Mouse (Mus musculus): ENCODE data around the gene Pde4d. TPM values are rescaled to one million over a fixed set of nuclear protein-coding genes. Genes with fewer than 3 reads are reported as not detected.

Pde4d gene
- total and polyA plus RNA-seq, 2 experiments from 2014 or later: 19.0 to 103 TPM

- no peak for ATAC-seq (ENCODE audit: low FRiP score)
Observed at GRCm38 (mm10) chr13:109788604-109789003, 1338.9 kb downstream of the Pde4d start.

DNA sequence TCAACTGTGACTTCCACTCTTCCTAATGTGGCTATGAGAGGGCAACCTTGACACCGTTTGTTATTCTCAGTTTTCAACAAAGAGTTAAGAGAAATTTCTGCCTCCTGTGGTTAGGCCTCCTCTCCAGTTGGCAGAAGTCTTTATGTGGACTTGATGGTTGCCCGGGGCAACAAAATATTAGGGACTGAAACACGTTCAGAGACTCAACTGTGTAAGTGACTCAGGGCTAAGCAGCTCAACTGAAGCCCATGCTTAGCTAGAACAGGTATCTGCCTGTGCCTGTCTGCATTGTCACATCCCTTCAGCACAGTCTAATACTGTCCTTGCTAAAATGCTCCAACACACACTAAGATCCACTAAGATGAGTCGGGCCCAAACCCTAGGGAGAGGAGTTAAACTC, 1339.4 kb downstream of the Pde4d start:
- WGBS: 54% methylated on average over 4 of the region's 4 CpGs
- no peak for ATAC-seq (ENCODE audit: low FRiP score)

More at GRCm38 (mm10) chr13:109788604-109789003, 1338.9 kb downstream of the Pde4d start:
- no peaks in the 10 kb centered on the region for H3K36me3 ChIP-seq (ENCODE audit: insufficient read depth, low read length)
- no peak overlapping the region for H3K27ac ChIP-seq (ENCODE audit: low read depth, low read length)
- DNase-seq (ENCODE audit: low spot score): no peak
- no peak overlapping the region for H3K9ac ChIP-seq (replicated peaks; ENCODE audit: low read length, poor library complexity, severe bottlenecking)
- H3K4me3 ChIP-seq (ENCODE audit: low read depth, low read length): no peak overlapping the region
- WGBS: 90% methylated on average over 4 of the region's 4 CpGs
- no peaks in the 10 kb centered on the region for H3K9me3 ChIP-seq (ENCODE audit: low read length)
- TF ChIP-seq CTCF (IDR thresholded peaks at IDR 0.05): no peak
- no peaks in the 10 kb centered on the region for H3K27me3 ChIP-seq (ENCODE audit: insufficient read depth, low read length)
- H3K4me2 ChIP-seq (ENCODE audit: low read depth, low read length, poor library complexity, severe bottlenecking): no peak overlapping the region
- no peaks in the 10 kb centered on the region for H3K4me1 ChIP-seq (ENCODE audit: insufficient read depth, low read length)

GRCm38 (mm10) chr13:109790045-109790715, 1340.4 kb downstream of the Pde4d start:
- Histone ChIP-seq H3K27me3 (ENCODE audit: insufficient read depth, low read length) (no peaks in the 10 kb centered on the region), H3K4me3 (ENCODE audit: low read depth, low read length) (no peak overlapping the region), H3K36me3 (ENCODE audit: insufficient read depth, low read length) (no peaks in the 10 kb centered on the region), H3K9ac (replicated peaks; ENCODE audit: low read length, poor library complexity, severe bottlenecking) (no peak overlapping the region), H3K9me3 (ENCODE audit: low read length) (no peaks in the 10 kb centered on the region), H3K4me2 (ENCODE audit: low read depth, low read length, poor library complexity, severe bottlenecking) (no peak overlapping the region), H3K27ac (ENCODE audit: low read depth, low read length) (no peak overlapping the region), H3K4me1 (ENCODE audit: insufficient read depth, low read length) (no peaks in the 10 kb centered on the region)
- no peak for DNase-seq (ENCODE audit: low spot score)
- no peak for ATAC-seq (ENCODE audit: low FRiP score)
- TF ChIP-seq CTCF (IDR thresholded peaks at IDR 0.05): no peak
- 86% methylated on average over 8 of the region's 8 CpGs for WGBS

More for the DNA sequence above, 1339.4 kb downstream of the Pde4d start:
- H3K27ac ChIP-seq (ENCODE audit: low read depth, low read length): no peak overlapping the region
- no peaks in the 10 kb centered on the region for H3K9me3 ChIP-seq (ENCODE audit: low read length)
- no peak for DNase-seq (ENCODE audit: low spot score)
- no peaks in the 10 kb centered on the region for H3K27me3 ChIP-seq (ENCODE audit: insufficient read depth, low read length)
- H3K4me1 ChIP-seq (ENCODE audit: insufficient read depth, low read length): no peaks in the 10 kb centered on the region
- H3K9ac ChIP-seq (replicated peaks; ENCODE audit: low read length, poor library complexity, severe bottlenecking): no peak overlapping the region
- no peak overlapping the region for H3K4me3 ChIP-seq (ENCODE audit: low read depth, low read length)
- TF ChIP-seq CTCF (IDR thresholded peaks at IDR 0.05): no peak
- H3K4me2 ChIP-seq (ENCODE audit: low read depth, low read length, poor library complexity, severe bottlenecking): no peak overlapping the region
- H3K36me3 ChIP-seq (ENCODE audit: insufficient read depth, low read length): no peaks in the 10 kb centered on the region

DNA sequence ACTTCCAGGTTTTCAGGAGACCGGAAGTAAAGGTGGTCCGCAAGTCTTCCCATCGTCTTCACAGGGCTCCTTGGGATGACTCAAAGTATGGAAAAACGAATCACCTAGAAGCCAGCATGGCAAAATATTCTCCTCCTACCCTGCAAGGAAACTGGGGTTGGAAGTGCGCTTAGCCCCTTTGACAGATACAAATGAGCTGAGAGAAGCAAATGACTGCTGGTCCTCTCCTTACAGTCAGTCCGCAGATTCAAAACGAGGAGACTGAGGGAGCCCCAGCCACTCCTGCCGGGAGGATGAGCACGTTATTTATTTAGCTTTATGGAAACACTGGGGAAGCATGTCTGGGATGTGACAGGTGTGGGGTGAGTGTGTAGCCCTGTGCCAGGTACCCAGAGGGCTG, 1344.2 kb downstream of the Pde4d start:
- 90% methylated on average over 9 of the region's 9 CpGs for WGBS
- TF ChIP-seq CTCF (IDR thresholded peaks at IDR 0.05): no peak
- Histone ChIP-seq H3K36me3 (ENCODE audit: insufficient read depth, low read length) (no peaks in the 10 kb centered on the region), H3K4me3 (ENCODE audit: low read depth, low read length) (no peak overlapping the region), H3K27me3 (ENCODE audit: insufficient read depth, low read length) (no peaks in the 10 kb centered on the region), H3K9ac (replicated peaks; ENCODE audit: low read length, poor library complexity, severe bottlenecking) (no peak overlapping the region), H3K4me2 (ENCODE audit: low read depth, low read length, poor library complexity, severe bottlenecking) (no peak overlapping the region), H3K4me1 (ENCODE audit: insufficient read depth, low read length) (no peaks in the 10 kb centered on the region), H3K27ac (ENCODE audit: low read depth, low read length) (no peak overlapping the region), H3K9me3 (ENCODE audit: low read length) (no peaks in the 10 kb centered on the region)
- ATAC-seq (ENCODE audit: low FRiP score) (no peak), DNase-seq (ENCODE audit: low spot score) (no peak)

DNA sequence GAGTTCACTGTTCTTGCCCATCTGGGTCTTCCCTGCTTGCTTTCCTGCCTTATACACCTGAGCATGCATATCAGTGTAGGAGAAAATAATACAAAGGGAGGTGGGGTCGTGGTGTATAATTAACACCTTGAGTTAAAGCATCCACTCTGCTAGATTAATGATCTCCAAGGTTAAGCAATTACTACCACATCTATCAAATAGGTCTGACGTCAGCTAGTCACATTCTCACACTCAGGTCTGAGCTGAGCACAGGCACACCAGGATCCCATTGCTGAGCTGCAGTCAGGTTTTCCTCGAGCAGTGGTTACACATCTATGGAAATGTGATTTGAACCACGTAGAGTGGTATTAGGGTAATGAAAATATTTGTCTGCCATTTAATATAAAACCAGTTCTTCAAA, 1348.9 kb downstream of the Pde4d start:
- no peak overlapping the region for H3K9ac ChIP-seq (replicated peaks; ENCODE audit: low read length, poor library complexity, severe bottlenecking)
- H3K27ac ChIP-seq (ENCODE audit: low read depth, low read length): no peak overlapping the region
- H3K4me1 ChIP-seq (ENCODE audit: insufficient read depth, low read length): no peaks in the 10 kb centered on the region
- H3K27me3 ChIP-seq (ENCODE audit: insufficient read depth, low read length): no peaks in the 10 kb centered on the region
- no peak overlapping the region for H3K4me3 ChIP-seq (ENCODE audit: low read depth, low read length)
- ATAC-seq (ENCODE audit: low FRiP score): no peak
- H3K9me3 ChIP-seq (ENCODE audit: low read length): no peaks in the 10 kb centered on the region
- no peaks in the 10 kb centered on the region for H3K36me3 ChIP-seq (ENCODE audit: insufficient read depth, low read length)
- WGBS: 83% methylated on average over 4 of the region's 4 CpGs
- no peak for TF ChIP-seq CTCF (IDR thresholded peaks at IDR 0.05)
- DNase-seq (ENCODE audit: low spot score): no peak
- H3K4me2 ChIP-seq (ENCODE audit: low read depth, low read length, poor library complexity, severe bottlenecking): no peak overlapping the region

DNA sequence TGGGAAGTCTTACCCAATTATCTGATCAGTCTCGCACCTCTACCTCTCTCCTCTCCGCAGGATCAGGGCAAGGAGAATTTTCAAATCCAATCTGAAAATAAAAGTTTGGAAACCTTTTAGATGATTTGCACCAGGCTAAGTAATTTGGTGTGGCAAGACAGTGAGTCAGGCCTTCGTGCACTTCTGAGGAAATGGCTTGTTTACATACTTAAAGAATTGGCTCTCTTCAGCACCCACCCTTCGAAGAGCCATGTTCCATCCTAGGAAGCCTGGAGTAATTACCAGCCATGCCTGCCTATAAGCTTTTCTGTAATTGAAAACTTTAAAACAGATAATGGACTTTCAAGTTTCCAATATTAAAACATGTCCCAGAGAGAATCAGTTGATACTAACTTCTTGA, 1352.5 kb downstream of the Pde4d start:
- DNase-seq (ENCODE audit: low spot score) (no peak), ATAC-seq (ENCODE audit: low FRiP score) (no peak)
- H3K9me3 ChIP-seq (ENCODE audit: low read length): no peaks in the 10 kb centered on the region
- H3K27ac ChIP-seq (ENCODE audit: low read depth, low read length): no peak overlapping the region
- H3K27me3 ChIP-seq (ENCODE audit: insufficient read depth, low read length): no peaks in the 10 kb centered on the region
- H3K36me3 ChIP-seq (ENCODE audit: insufficient read depth, low read length): no peaks in the 10 kb centered on the region
- no peaks in the 10 kb centered on the region for H3K4me1 ChIP-seq (ENCODE audit: insufficient read depth, low read length)
- H3K9ac ChIP-seq (replicated peaks; ENCODE audit: low read length, poor library complexity, severe bottlenecking): no peak overlapping the region
- TF ChIP-seq CTCF (IDR thresholded peaks at IDR 0.05): no peak
- WGBS: 62% methylated on average over 4 of the region's 4 CpGs
- no peak overlapping the region for H3K4me2 ChIP-seq (ENCODE audit: low read depth, low read length, poor library complexity, severe bottlenecking)
- H3K4me3 ChIP-seq (ENCODE audit: low read depth, low read length): no peak overlapping the region
